Mouse (Mus musculus): ENCODE results near the gene Tenm2. TPM values are rescaled to one million over a fixed set of nuclear protein-coding genes. Genes with fewer than 3 reads are reported as not detected.
A peak's percentile ranks its signal among the peaks of the same experiment; 100 is the strongest.

The Tenm2 gene
- polyA plus RNA-seq, 1 experiment from 2014 or later, result 3.2 TPM

- Histone ChIP-seq H3K27ac (ENCODE audit: low read depth, low read length) (no peak overlapping the region), H3K9ac (ENCODE audit: low read length) (no peak overlapping the region), H3K4me3 (ENCODE audit: low read depth, low read length) (no peak overlapping the region), H3K9me3 (ENCODE audit: control insufficient read depth, low read length) (no peaks in the 10 kb centered on the region), H3K27me3 (ENCODE audit: control insufficient read depth, insufficient read depth, low read length) (0 out of 2 replicates have a peak, but pooled peaks cover 1% of the 10 kb centered on the region), H3K4me2 (ENCODE audit: low read depth) (no peak overlapping the region), H3K36me3 (ENCODE audit: control insufficient read depth, insufficient read depth, low read length) (no peaks in the 10 kb centered on the region), H3K4me1 (ENCODE audit: control insufficient read depth, insufficient read depth, low read length) (peaks cover 20% of the 10 kb centered on the region; the same call in 1 of the 2 replicates)
- WGBS, result 44% methylated on average over 6 of the region's 6 CpGs
- no peak for ATAC-seq (ENCODE audit: insufficient read depth, low FRiP score, low TSS enrichment)
- no peak for DNase-seq (ENCODE audit: low spot score)
These were observed 1259.3 kb downstream of the Tenm2 start for GRCm38 (mm10) chr11:35976482-35976881.

GRCm38 (mm10) chr11:35974632-35975450 lies 1260.9 kb downstream of the Tenm2 start:
- H3K9ac ChIP-seq (ENCODE audit: low read length), result no peak overlapping the region
- no peak overlapping the region for H3K4me3 ChIP-seq (ENCODE audit: low read depth, low read length)
- H3K4me1 ChIP-seq (ENCODE audit: control insufficient read depth, insufficient read depth, low read length), result peaks cover 20% of the 10 kb centered on the region; the same call in 1 of the 2 replicates
- DNase-seq (ENCODE audit: low spot score) (no peak), ATAC-seq (ENCODE audit: insufficient read depth, low FRiP score, low TSS enrichment) (no peak)
- H3K4me2 ChIP-seq (ENCODE audit: low read depth), result no peak overlapping the region
- no peaks in the 10 kb centered on the region for H3K36me3 ChIP-seq (ENCODE audit: control insufficient read depth, insufficient read depth, low read length)
- no peak overlapping the region for H3K27ac ChIP-seq (ENCODE audit: low read depth, low read length)
- no peaks in the 10 kb centered on the region for H3K9me3 ChIP-seq (ENCODE audit: control insufficient read depth, low read length)
- no peaks in the 10 kb centered on the region for H3K27me3 ChIP-seq (ENCODE audit: control insufficient read depth, insufficient read depth, low read length)
- WGBS, result 85% methylated on average over 6 of the region's 6 CpGs

DNA sequence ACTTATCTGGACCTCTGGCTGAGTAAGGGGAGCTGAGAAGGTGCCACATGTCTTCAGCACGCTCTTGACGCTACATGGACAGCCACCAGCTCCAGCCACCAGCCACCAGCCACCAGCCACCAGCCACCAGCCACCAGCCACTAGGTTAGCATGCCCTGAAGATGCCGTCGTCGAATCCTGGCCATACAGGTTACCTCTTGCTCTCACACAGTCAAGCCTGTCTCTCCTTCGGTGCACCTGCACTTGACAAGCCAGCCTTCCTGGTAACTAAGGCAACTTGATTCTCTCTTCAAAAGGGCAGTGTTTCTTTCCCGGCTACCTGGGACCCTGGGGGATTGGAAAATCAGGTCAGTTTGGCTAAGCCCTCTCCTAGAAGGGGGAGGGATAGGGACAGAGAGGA lies 1262.6 kb downstream of the Tenm2 start:
- Histone ChIP-seq H3K27ac (ENCODE audit: low read depth, low read length) (no peak overlapping the region), H3K27me3 (ENCODE audit: control insufficient read depth, insufficient read depth, low read length) (no peaks in the 10 kb centered on the region), H3K4me2 (ENCODE audit: low read depth) (no peak overlapping the region), H3K36me3 (ENCODE audit: control insufficient read depth, insufficient read depth, low read length) (no peaks in the 10 kb centered on the region), H3K9me3 (ENCODE audit: control insufficient read depth, low read length) (no peaks in the 10 kb centered on the region), H3K9ac (ENCODE audit: low read length) (no peak overlapping the region), H3K4me1 (ENCODE audit: control insufficient read depth, insufficient read depth, low read length) (peaks cover 17% of the 10 kb centered on the region; the same call in 1 of the 2 replicates), H3K4me3 (ENCODE audit: low read depth, low read length) (no peak overlapping the region)
- no peak for ATAC-seq (ENCODE audit: insufficient read depth, low FRiP score, low TSS enrichment)
- DNase-seq (ENCODE audit: low spot score), result no peak
- 54% methylated on average over 7 of the region's 7 CpGs for WGBS

- 2% methylated on average over 6 of the region's 6 CpGs for WGBS
These were observed 1263.4 kb downstream of the Tenm2 start for GRCm38 (mm10) chr11:35972270-35972931.

GRCm38 (mm10) chr11:35970806-35971705 lies 1264.7 kb downstream of the Tenm2 start:
- DNase-seq (ENCODE audit: low spot score) (no peak), ATAC-seq (ENCODE audit: insufficient read depth, low FRiP score, low TSS enrichment) (no peak)
- H3K4me3 ChIP-seq (ENCODE audit: low read depth, low read length), result no peak overlapping the region
- H3K9ac ChIP-seq (ENCODE audit: low read length), result no peak overlapping the region
- no peaks in the 10 kb centered on the region for H3K9me3 ChIP-seq (ENCODE audit: control insufficient read depth, low read length)
- H3K4me1 ChIP-seq (ENCODE audit: control insufficient read depth, insufficient read depth, low read length), result peaks cover 14% of the 10 kb centered on the region; the same call in 1 of the 2 replicates
- no peak overlapping the region for H3K4me2 ChIP-seq (ENCODE audit: low read depth)
- WGBS, result 92% methylated on average over 19 of the region's 19 CpGs
- H3K27me3 ChIP-seq (ENCODE audit: control insufficient read depth, insufficient read depth, low read length), result no peaks in the 10 kb centered on the region
- H3K36me3 ChIP-seq (ENCODE audit: control insufficient read depth, insufficient read depth, low read length), result no peaks in the 10 kb centered on the region
- no peak overlapping the region for H3K27ac ChIP-seq (ENCODE audit: low read depth, low read length)

More at GRCm38 (mm10) chr11:35972270-35972931, 1263.4 kb downstream of the Tenm2 start:
- H3K27me3 ChIP-seq (ENCODE audit: control insufficient read depth, insufficient read depth, low read length), result no peaks in the 10 kb centered on the region
- ATAC-seq (ENCODE audit: insufficient read depth, low FRiP score, low TSS enrichment) (peak; percentile 59), DNase-seq (ENCODE audit: low spot score) (no peak)
- no peak overlapping the region for H3K4me3 ChIP-seq (ENCODE audit: low read depth, low read length)
- no peaks in the 10 kb centered on the region for H3K36me3 ChIP-seq (ENCODE audit: control insufficient read depth, insufficient read depth, low read length)
- H3K27ac ChIP-seq (ENCODE audit: low read depth, low read length), result no peak overlapping the region
- H3K4me2 ChIP-seq (ENCODE audit: low read depth), result no peak overlapping the region
- no peaks in the 10 kb centered on the region for H3K9me3 ChIP-seq (ENCODE audit: control insufficient read depth, low read length)
- no peak overlapping the region for H3K9ac ChIP-seq (ENCODE audit: low read length)
- H3K4me1 ChIP-seq (ENCODE audit: control insufficient read depth, insufficient read depth, low read length), result peaks cover 17% of the 10 kb centered on the region; the same call in 1 of the 2 replicates

- no peak overlapping the region for H3K4me3 ChIP-seq (ENCODE audit: low read depth, low read length)
- no peaks in the 10 kb centered on the region for H3K27me3 ChIP-seq (ENCODE audit: control insufficient read depth, insufficient read depth, low read length)
- H3K4me2 ChIP-seq (ENCODE audit: low read depth), result no peak overlapping the region
- no peaks in the 10 kb centered on the region for H3K9me3 ChIP-seq (ENCODE audit: control insufficient read depth, low read length)
- ATAC-seq (ENCODE audit: insufficient read depth, low FRiP score, low TSS enrichment) (no peak), DNase-seq (ENCODE audit: low spot score) (no peak)
- no peak overlapping the region for H3K9ac ChIP-seq (ENCODE audit: low read length)
- 95% methylated on average over 10 of the region's 10 CpGs for WGBS
- no peak overlapping the region for H3K27ac ChIP-seq (ENCODE audit: low read depth, low read length)
- H3K36me3 ChIP-seq (ENCODE audit: control insufficient read depth, insufficient read depth, low read length), result no peaks in the 10 kb centered on the region
- H3K4me1 ChIP-seq (ENCODE audit: control insufficient read depth, insufficient read depth, low read length), result peaks cover 12% of the 10 kb centered on the region; the same call in 1 of the 2 replicates
These were observed 1267.5 kb downstream of the Tenm2 start for GRCm38 (mm10) chr11:35968291-35968690.

DNA sequence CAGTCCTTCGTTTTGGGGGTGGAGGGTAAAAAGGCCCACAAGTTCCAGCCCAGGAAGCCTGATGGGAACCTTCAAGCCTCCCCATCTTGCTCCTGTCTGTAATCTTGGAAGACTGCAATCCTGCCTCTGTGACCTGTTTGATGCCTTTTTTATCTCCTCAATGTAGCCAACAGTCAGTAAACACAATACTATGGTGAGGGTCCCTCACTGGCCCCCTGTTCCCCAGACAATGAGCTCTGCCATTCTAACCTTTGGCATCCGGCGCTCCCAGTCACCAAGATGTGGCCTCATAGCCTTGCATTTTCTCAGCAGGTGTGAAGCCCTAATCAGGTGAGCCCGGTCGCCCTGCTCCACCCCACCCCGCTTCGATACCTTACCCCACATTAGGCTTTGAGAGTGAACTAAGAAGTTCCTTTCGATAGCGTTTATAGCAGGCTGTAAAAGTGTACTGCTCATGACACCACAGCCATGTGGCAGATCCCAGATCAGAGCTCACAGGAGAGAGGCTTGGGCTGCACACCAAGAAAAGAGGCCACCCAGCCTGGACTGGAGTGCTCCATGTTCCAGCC lies 1271.7 kb downstream of the Tenm2 start:
- ATAC-seq (ENCODE audit: insufficient read depth, low FRiP score, low TSS enrichment), result no peak
- H3K4me1 ChIP-seq (ENCODE audit: control insufficient read depth, insufficient read depth, low read length), result no peaks in the 10 kb centered on the region
- H3K27ac ChIP-seq (ENCODE audit: low read depth, low read length), result no peak overlapping the region
- no peak for DNase-seq (ENCODE audit: low spot score)
- H3K9me3 ChIP-seq (ENCODE audit: control insufficient read depth, low read length), result no peaks in the 10 kb centered on the region
- no peak overlapping the region for H3K9ac ChIP-seq (ENCODE audit: low read length)
- H3K27me3 ChIP-seq (ENCODE audit: control insufficient read depth, insufficient read depth, low read length), result no peaks in the 10 kb centered on the region
- WGBS, result 62% methylated on average over 9 of the region's 9 CpGs
- no peaks in the 10 kb centered on the region for H3K36me3 ChIP-seq (ENCODE audit: control insufficient read depth, insufficient read depth, low read length)
- H3K4me2 ChIP-seq (ENCODE audit: low read depth), result no peak overlapping the region
- H3K4me3 ChIP-seq (ENCODE audit: low read depth, low read length), result no peak overlapping the region

DNA sequence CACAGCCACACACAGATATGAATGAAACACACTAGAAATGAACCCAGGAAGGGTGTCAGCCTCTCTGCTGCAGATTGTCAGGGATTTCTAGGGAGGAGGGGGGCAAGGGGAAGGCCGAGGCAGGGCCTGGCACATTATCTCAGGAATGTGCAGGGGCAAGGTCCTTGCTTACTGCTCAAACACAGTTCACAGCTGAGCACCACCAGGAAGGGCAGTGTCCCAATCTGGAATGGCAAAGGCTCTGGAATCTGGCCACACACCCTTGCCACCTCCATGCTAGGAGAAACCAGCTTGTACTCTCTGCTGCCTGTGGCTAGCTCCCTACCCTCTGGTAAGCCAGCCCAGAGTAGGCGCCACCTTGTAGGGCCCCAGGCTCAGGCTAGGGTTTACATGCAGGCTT lies 1272.2 kb downstream of the Tenm2 start:
- no peaks in the 10 kb centered on the region for H3K36me3 ChIP-seq (ENCODE audit: control insufficient read depth, insufficient read depth, low read length)
- H3K27ac ChIP-seq (ENCODE audit: low read depth, low read length), result no peak overlapping the region
- H3K4me1 ChIP-seq (ENCODE audit: control insufficient read depth, insufficient read depth, low read length), result no peaks in the 10 kb centered on the region
- no peak overlapping the region for H3K9ac ChIP-seq (ENCODE audit: low read length)
- DNase-seq (ENCODE audit: low spot score) (no peak), ATAC-seq (ENCODE audit: insufficient read depth, low FRiP score, low TSS enrichment) (no peak)
- 73% methylated on average over 2 of the region's 2 CpGs for WGBS
- H3K9me3 ChIP-seq (ENCODE audit: control insufficient read depth, low read length), result no peaks in the 10 kb centered on the region
- no peak overlapping the region for H3K4me2 ChIP-seq (ENCODE audit: low read depth)
- no peaks in the 10 kb centered on the region for H3K27me3 ChIP-seq (ENCODE audit: control insufficient read depth, insufficient read depth, low read length)
- H3K4me3 ChIP-seq (ENCODE audit: low read depth, low read length), result no peak overlapping the region
